Mouse (Mus musculus): ENCODE results near the gene Ciz1.

Gene Ciz1

GRCm38 (mm10) chr2:32352151-32353006 lies at the start of gene Ciz1:
Ciz1 (plus strand) TSS chr2:32352327.
- peak in 1 of 2 experiments; percentile 56 for DNase-seq (ENCODE audit: low spot score in 2 of 2)

DNA sequence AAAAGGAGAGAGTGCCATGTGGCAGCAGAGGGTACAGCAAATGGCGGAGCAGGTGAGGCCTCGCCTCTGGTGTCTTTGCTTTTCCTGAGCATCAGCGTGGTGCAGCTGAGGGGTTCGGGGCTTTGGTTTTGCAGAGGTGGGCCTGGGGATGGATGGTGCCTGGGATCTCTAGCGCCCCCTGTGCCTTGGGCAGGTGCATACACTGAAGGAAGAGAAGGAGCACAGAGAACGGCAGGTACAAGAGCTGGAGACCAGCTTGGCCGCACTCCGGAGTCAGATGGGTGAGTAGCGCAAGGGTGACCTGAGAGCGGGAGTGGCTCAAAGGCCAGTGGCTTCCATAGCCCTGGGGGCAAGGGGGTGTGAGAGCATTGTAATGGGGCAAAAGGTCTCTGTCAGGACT lies 49.2 kb upstream of the Ciz1 start:
- DNase-seq (ENCODE audit: low spot score in 2 of 2), result no peak

DNA sequence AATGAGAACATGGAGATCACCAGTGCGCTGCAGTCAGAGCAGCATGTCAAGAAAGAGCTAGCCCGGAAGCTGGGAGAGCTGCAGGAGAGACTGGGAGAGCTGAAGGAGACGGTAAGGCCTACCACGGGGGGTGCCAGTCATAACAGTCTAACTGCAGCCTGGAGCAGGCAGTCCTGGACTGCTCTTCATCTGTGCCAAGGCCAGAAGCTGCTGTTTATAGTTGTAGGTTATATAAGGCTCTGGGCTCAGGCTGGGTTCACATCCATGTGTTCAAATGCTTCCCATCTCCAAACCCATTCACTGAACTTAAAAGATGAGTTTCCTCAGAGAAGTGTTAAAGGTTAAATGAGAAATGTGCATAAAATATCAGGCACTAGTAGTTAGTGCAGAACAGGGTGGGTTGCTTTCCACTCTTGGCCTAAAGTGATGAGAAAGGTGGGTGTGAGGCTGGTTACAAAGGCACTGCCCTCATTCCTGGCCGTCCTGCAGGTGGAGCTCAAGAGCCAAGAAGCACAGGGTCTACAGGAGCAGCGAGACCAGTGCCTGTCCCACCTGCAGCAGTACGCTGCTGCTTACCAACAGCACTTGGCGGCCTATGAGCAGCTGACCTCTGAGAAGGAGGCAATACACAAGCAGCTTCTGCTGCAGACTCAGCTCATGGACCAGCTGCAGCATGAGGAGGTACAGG lies 47.8 kb upstream of the Ciz1 start:
- no peak for DNase-seq (ENCODE audit: low spot score in 2 of 2)

- no peak for DNase-seq (ENCODE audit: low spot score in 2 of 2)
Observed at GRCm38 (mm10) chr2:32305668-32306067, 46.5 kb upstream of the Ciz1 start.

DNA sequence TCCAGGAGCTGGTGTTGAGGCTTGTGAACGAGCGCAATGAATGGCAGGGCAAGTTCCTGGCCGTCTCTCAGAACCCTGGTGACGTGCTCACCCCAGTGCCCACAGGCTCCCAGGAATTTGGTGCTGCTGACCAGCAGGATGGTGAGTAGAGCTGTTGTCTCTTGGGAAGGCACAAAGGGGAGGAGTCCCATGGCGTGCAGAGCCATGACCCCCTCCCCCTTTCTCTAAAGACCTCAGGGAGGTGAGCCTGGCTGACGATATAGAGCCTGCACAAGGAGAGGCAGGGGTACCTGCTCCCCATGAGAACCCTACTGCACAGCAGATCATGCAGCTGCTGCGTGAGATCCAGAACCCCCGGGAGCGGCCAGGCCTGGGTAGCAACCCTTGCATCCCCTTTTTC lies 46.0 kb upstream of the Ciz1 start:
- no peak for DNase-seq (ENCODE audit: low spot score in 2 of 2)

DNA sequence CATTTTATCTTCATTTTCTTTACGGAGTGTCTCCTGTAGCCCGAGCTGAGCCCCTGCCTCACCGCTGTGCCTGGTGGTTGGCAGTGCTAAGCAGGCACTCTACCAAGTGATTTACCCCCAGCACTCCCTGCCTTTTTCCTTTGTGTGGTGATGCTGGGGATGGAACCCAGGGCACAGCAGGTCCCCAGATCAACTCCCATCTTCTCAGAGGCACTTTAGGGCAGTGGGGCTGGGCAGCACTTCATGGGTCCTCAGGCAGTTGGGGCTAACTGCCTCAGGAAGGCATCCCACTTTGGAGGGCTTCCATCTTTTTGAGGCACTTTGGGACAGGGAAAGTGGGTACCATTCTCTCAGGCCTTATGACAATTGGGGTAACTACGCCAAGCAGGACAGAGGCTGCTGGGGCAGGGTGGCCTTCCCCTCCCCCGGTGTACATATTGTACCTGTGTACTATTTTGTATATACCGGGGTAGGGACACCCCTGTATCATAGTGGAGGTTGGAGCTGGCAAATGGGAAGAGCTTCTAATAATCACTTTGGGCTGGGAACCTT lies 44.8 kb upstream of the Ciz1 start:
- no peak for DNase-seq (ENCODE audit: low spot score in 2 of 2)

GRCm38 (mm10) chr2:32307941-32308760 lies 44.0 kb upstream of the Ciz1 start:
- no peak for DNase-seq (ENCODE audit: low spot score in 2 of 2)

GRCm38 (mm10) chr2:32308870-32309568 lies 43.1 kb upstream of the Ciz1 start:
- DNase-seq (ENCODE audit: low spot score in 2 of 2), result no peak

- DNase-seq (ENCODE audit: low spot score in 2 of 2), result no peak
Observed at GRCm38 (mm10) chr2:32310096-32310845, 41.9 kb upstream of the Ciz1 start.

GRCm38 (mm10) chr2:32311443-32312317 lies 40.4 kb upstream of the Ciz1 start:
- no peak for DNase-seq (ENCODE audit: low spot score in 2 of 2)

GRCm38 (mm10) chr2:32312318-32312964 lies 39.7 kb upstream of the Ciz1 start:
- DNase-seq (ENCODE audit: low spot score in 2 of 2), result no peak

- DNase-seq (ENCODE audit: low spot score in 2 of 2), result no peak
Observed at GRCm38 (mm10) chr2:32314831-32315230, 37.3 kb upstream of the Ciz1 start.

DNA sequence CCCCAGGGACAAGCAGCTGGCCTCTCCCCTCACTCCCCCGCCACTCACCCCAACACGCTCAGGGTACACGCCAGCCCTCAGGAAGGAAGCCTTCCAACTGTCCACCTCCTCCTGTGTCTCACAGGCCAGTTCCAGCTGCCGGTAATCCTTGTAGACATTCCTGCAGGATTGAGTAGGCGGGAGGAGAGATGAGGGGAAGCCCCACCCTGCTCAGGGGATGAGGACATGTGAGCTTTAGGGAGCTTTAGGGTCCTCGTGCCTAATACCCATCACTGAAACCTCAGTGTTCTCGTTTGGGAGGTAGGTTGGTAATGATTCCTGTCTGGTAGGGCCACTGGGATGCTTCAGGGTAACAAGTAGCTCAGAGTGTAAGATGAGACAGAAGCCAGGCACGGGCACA lies 36.4 kb upstream of the Ciz1 start:
- DNase-seq (ENCODE audit: low spot score in 2 of 2), result no peak

DNA sequence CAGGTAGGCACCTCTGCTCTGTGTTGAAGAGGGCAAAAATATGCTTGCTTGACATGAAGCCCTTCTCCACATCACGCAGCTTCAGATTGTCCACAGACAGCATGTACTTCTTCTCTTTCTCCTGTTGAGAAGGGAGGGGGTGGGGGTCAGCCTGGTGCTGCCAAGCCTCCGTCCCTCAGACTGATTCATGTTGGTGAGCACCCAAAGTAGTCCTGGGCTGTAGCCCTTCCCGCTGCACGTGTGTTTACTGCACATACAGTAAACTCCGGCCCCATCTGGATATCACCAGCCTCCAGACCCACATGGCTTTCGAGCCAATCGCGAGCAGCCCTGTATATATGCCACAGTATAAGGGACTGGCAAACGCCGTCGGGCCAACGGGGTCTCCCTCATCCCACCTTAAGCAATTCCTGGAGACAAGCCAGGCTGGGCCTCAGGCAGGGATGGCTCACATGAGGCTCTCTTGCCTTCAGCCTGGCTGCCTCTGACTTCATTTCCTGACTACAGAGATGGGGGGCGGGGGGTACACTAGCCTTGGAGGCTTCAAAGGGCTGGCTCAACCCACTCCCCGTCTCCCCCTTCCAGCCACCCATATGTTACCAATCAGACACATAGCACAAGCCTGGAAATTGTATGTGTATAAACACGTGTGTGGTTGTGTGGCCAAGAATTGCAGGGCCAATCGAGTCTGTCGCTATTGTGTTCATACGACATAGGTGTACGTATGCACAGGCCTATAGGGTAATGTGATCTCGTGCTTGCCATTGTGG lies 35.1 kb upstream of the Ciz1 start:
- no peak for DNase-seq (ENCODE audit: low spot score in 2 of 2)

- no peak for DNase-seq (ENCODE audit: low spot score in 2 of 2)
Observed at GRCm38 (mm10) chr2:32317791-32318417, 34.2 kb upstream of the Ciz1 start.

DNA sequence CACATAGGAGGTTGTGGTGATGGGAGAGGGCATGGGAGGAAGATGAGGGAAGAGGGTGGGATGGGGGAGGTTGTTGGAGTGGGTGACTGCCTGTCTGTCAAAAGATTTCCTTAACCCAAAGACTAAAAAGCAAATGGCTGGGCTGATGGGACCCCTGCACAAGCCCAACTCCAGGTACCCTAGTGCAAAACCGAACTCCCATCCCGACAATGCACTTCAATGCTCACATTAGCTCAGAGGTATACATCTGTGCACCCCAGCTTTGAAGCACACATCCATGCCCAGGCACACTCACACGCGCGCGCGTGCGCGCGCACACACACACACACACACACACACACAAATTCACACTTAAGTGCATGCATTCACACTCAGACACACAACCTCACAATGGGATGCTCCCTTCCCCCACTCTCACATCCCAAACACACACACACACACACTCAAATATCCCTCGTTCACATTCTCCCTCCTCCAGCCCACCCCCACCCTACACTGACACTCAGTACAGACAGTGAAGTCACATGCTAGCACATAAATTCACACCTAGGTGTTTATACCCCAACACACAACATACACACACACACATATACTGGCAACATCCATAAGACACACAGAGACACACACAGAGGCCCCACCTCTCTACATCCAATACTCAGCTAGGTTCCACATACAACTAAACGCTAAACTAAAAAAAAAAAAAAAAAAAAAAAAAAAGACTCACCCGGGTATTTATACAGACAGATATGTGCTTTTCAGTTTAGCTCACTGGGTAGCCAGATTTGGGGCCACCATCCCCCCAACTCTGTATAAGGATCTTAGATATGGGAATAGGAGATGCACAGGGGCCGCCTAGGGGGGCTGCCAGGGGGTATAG lies 33.2 kb upstream of the Ciz1 start:
- DNase-seq (ENCODE audit: low spot score in 2 of 2), result no peak

Data from right cerebral cortex, postnatal 36 days (tissue).